Mouse (Mus musculus) brown adipose tissue, adult 24 weeks (tissue): ENCODE results near the gene Map1b. TPM values are rescaled to one million over a fixed set of nuclear protein-coding genes. Genes with fewer than 3 reads are reported as not detected.

Experiments
- H3K27ac ChIP-seq: fragments of 200-500 bp; replicated peaks from 2 replicates; pipeline ENCODE4 v1.5.1; 2012; ENCODE audit warnings: low read depth, mild to moderate bottlenecking, low read length
- H3K4me1 ChIP-seq: fragments of 200-500 bp; 2 replicates; pipeline ENCODE4 v1.6.1; 2012; ENCODE audit warnings: low read length, mixed read lengths; ENCODE audit not compliant: control insufficient read depth, insufficient read depth, insufficient read length
- H3K4me3 ChIP-seq: fragments of 200-500 bp; 2 replicates; pipeline ENCODE4 v1.5.1; 2012; ENCODE audit warnings: low read depth, mild to moderate bottlenecking, low read length, moderate library complexity; ENCODE audit not compliant: insufficient read depth
- polyA plus RNA-seq: library from polyadenylated mRNA; stranded (reverse); fragments of >200 nt; gene quantifications from 2 replicates; pipeline ENCODE4 v1.2.4, GENCODE M21; 2012; ENCODE audit not compliant: missing spikeins, insufficient read depth, insufficient read length

Map1b gene
- polyA plus RNA-seq, 1 experiment, result 2.7 TPM

DNA sequence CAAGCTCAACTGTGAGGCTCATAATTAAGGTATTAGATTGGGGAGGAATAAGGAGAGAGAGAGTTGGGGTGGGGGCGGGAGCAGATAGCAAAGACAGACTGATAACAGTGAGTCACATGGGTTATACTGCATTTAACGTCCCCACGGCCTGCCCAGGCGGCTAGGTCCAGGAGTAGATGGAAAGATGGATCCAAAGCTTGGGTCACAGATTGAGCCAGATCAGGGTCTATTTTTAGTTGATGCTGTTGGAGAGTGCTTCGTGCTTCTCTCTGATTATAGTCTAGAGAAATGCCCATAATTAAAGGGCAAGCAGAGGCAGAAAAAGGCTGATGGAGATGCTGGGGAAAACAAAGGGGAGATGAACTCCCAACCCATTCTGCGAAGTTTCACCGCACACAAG lies 61.4 kb downstream of the Map1b start:
- 0 out of 2 replicates have a peak, but pooled peaks cover 4% of the 10 kb centered on the region for H3K4me1 ChIP-seq
- no peak overlapping the region for H3K4me3 ChIP-seq
- no peak overlapping the region for H3K27ac ChIP-seq

DNA sequence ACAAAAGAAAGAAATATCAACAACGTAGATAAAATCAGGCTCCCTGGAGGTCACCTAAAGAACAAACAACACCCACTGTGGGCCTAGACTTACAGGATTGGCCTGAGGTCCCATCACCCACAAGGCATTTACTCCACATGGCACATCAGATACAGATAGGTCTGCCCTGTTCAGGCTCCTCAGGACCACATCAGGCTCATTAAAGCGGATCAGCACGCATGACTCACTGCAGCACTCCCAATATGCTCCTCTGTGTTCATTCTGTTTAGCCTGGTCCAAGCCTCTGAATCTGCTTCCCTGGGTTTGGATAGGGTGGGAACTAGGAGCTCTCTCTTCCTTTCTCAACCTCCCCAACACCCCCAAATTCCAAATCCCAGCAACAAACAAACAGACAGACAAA lies 63.9 kb downstream of the Map1b start:
- H3K4me3 ChIP-seq, result no peak overlapping the region
- H3K4me1 ChIP-seq, result no peaks in the 10 kb centered on the region
- H3K27ac ChIP-seq, result no peak overlapping the region

DNA sequence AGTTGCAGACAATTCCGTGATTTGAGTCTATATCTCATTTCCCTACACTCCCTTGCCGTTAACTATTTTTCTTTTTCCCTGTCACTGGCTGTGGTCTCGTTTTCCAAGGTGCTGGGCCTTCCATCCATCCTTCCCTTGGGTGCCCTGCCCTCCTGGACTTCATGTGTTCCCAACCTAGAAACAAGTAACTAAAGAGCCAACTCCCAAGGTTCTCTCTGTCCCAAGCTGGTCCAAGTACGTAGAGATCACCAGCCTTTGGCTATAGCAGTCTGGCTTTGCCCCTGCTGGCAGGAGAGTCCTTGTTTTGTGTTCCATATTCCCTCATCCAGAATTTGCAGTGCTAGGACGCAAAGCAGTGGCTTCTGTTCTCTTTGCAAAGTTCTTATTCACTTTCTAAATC lies 65.1 kb downstream of the Map1b start:
- Histone ChIP-seq H3K27ac (no peak overlapping the region), H3K4me3 (no peak overlapping the region), H3K4me1 (no peaks in the 10 kb centered on the region)

DNA sequence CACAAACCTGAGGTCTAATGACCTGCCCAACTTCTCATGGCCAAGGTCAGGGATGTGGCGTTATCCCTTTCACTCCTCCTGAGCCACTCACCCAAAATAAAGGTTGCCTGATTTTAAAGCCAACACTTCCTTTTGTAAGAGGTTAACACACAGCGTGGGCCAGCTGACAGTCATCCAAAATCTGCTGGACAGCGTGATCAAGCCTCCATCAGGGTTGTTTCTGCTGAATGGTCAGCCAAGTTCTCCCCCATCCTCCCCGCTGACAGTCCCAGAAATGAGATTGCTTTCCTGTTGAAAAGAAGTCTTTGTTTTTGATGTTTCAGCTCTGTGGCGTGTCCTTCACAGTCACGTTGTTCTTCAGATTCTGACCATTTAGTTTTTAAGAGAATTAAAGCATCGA lies 65.6 kb downstream of the Map1b start:
- Histone ChIP-seq H3K4me3 (no peak overlapping the region), H3K27ac (no peak overlapping the region), H3K4me1 (no peaks in the 10 kb centered on the region)

DNA sequence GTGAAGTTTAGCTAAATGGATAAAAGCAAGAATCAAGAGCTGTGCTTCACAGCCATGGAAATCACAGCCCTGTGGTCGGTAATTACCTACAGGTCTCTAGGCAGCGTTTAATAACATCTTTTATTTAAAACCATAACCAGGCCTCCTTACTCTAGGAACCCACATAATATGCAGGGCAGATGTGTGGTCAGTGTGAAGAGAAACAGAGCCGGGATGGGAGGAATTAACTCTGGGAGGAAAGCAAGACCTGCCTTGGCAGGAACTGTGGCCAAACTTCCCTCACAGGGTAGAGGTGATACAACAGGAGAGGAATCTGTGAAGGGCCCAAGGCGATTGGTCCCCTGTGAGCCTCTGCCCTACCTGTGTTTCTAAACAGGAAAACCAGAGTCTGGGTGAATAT lies 66.8 kb downstream of the Map1b start:
- no peaks in the 10 kb centered on the region; the same call in 1 of the 2 replicates for H3K4me1 ChIP-seq
- H3K4me3 ChIP-seq, result no peak overlapping the region
- H3K27ac ChIP-seq, result no peak overlapping the region

DNA sequence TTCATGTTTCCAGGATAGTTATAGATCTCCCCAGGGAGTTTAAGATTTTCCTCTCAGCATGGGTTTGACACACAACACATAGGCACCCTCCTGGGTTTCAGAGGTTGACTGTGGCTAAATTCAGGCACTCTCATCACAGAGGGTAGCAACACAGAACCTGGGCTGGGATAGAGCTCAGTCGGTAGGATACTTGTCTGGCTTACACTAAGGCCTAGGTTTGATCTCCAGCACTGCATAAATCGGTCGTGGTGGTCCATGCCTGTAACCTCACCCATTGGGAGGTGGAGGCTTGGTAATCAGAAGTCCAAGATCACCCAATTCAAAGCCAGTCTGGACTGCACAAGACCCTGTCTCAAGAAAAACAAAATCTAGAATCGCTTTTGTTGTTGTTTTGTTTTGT lies 68.1 kb downstream of the Map1b start:
- Histone ChIP-seq H3K4me1 (no peaks in the 10 kb centered on the region; the same call in 1 of the 2 replicates), H3K4me3 (no peak overlapping the region), H3K27ac (no peak overlapping the region)

DNA sequence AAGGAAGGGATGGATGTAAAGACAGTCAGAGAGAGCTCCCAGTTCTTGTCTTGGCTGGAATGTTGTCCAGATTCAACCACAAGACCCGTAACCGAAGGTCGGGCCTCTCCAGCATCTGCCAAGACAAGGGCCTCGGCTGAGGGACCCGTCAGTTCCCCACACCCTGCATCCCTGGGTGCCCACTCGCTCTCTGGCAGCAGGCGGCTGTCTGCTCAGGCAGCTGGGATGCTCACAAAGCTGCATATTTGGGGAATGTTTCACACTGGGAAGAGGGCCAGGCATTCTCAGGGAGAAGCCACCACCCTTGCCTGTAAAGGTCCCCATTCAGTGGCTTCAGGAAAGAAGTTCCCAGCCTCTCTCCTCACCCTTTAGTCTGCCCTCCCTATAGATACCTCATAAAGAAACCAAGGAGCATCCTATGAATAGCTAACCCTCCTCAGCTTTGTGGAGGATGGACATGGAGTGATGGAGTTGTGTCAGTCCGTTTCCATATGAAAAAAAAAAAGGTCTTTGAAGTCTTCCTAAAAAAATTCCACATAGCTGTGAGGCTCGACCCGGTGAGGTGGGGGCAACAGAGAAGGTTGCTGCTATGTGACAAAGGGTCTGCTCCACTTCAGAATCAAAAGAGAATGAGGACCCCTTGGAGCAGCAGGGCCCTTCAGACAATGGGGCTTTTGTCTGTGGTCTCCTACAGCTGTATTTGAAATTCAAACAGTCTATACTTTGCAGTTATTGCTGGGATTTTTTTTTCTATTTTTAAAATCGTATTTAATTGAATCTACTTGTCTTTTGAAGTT lies 68.7 kb downstream of the Map1b start:
- Histone ChIP-seq H3K4me3 (no peak overlapping the region), H3K4me1 (no peaks in the 10 kb centered on the region; the same call in 1 of the 2 replicates), H3K27ac (no peak overlapping the region)

DNA sequence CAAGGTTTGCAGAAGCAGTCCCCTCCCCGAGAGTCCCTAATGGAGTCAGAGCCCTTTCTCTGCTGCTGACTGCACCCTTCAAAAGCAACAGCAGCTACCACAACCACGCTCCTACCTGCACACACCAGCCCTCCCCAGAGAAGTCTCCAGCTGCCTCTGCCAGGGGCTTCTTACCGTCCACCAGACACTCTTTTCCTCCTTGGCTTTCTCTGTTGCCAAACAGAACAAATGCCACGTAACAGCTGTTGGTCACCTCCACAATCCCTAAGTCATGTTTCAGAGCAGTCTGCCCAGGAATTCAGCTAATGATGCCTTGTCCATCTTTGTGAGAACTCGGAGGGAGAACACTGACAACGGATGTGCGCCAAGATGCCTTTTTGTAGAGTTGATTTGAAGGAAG lies 69.3 kb downstream of the Map1b start:
- Histone ChIP-seq H3K4me1 (no peaks in the 10 kb centered on the region; the same call in 1 of the 2 replicates), H3K4me3 (no peak overlapping the region), H3K27ac (no peak overlapping the region)

DNA sequence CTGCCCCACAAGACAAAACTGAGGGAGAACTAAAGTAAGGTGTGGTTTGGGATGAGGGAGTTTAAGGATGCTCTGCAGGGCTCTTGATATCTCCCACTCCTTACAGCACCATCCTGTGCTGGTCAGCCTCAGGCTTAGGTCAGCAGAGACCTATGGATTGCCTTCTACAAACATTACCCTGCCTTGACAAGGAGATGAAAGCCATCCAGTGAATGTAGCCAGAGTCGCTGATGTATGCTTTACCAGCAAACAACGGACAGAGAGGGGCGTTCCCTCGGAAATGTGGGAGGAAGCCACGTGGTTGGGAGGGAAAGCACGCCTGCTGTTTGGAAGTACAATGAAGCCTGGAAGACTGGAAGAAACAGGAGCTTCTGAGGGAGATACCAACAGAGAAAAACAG lies 71.5 kb downstream of the Map1b start:
- Histone ChIP-seq H3K4me1 (no peaks in the 10 kb centered on the region; the same call in 1 of the 2 replicates), H3K27ac (no peak overlapping the region), H3K4me3 (no peak overlapping the region)

DNA sequence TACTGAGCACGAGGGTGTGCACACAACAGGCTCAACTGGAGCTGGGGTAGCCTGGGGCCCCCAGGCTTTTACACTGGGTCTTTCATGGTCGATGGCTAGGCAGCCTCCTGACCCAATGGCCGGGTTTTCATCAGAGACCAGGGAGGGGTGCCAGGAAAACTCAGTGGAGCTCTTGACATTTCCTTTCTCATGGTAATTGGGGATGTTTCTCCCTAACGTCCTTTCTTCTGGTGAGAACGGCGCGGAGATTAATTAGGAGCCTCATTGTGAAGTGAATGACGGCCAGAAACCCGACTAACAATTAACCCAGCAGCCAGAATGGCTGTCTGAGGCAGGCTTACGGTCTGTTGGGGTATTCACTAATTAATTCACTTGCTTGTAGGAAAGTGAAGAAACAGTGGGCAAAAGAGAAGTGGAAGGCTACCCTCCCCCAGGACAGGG lies 71.9 kb downstream of the Map1b start:
- H3K4me3 ChIP-seq, result no peak overlapping the region
- H3K27ac ChIP-seq, result no peak overlapping the region
- H3K4me1 ChIP-seq, result no peaks in the 10 kb centered on the region; the same call in 1 of the 2 replicates

DNA sequence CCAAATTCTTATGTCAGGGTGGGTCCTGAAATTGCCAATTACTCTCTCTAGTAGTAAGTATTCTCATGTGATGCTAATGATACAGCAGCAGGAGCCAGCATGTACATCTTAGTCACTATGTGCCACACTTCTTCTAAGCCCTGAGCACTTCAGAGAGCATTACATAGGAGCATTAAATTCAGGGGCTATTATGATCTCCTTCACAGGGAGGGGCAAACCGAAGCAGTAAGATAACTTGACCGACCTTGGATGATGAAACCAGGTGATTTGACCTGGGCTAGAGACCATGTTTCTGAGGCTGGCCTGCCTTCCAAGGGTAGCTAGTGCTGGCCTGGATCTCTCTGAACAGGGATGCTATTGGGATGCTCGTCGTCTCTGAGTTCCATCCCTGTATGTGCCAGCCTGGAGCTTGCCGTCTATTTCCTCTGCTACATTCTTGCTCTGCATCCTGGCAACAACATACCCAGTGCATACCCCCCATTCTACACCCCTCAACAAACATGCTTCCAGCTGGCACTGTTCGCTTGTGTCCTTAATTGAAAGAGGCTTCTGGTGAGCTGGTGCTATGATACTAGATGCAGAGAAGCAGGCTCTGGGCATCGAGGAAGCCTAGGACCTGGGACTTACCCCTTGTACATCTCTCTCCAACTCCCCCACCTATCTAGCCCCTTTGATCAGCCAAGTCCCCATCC lies 72.7 kb downstream of the Map1b start:
- H3K27ac ChIP-seq, result no peak overlapping the region

DNA sequence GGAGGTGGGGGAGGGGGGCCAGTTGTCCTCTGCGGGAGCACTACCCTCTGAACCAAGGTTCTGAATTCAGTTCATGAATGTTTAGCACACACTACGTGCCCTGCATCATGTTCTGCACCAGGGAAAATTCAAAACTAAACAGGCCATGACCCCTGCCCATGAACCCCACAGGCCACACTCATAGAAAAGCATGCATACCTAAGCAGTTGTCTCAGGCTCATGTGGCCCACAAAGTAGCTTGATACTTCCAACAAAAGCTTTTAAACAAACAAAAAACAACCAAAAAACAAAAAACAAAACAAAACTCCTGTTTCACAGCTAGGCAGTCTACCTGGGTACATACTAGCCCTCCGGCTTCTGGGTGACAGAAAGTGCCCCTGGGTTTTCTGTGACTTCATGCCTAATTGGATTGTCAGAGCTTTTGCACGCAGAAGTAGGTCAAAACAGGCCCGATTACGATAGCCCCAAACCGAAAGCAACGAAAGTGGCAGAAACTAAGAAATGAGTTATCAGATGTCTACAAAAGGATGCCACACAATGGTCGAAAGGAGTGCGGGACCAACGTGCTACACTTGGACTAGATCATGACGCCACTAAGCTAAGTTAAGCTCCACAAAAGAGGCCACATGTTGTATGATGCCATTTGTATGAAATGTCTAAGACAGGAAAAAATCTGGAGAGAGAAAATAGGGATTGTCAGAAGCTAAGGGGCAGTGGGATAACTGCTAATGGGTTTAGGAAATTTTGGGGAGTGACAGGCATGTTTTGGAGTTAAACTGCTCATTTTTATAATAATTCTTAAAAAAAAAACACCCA lies 73.7 kb downstream of the Map1b start:
- Histone ChIP-seq H3K27ac (no peak overlapping the region), H3K4me3 (no peak overlapping the region), H3K4me1 (no peaks in the 10 kb centered on the region; the same call in 1 of the 2 replicates)

More for the DNA sequence above, 72.7 kb downstream of the Map1b start:
- Histone ChIP-seq H3K4me1 (no peaks in the 10 kb centered on the region; the same call in 1 of the 2 replicates), H3K4me3 (no peak overlapping the region)

DNA sequence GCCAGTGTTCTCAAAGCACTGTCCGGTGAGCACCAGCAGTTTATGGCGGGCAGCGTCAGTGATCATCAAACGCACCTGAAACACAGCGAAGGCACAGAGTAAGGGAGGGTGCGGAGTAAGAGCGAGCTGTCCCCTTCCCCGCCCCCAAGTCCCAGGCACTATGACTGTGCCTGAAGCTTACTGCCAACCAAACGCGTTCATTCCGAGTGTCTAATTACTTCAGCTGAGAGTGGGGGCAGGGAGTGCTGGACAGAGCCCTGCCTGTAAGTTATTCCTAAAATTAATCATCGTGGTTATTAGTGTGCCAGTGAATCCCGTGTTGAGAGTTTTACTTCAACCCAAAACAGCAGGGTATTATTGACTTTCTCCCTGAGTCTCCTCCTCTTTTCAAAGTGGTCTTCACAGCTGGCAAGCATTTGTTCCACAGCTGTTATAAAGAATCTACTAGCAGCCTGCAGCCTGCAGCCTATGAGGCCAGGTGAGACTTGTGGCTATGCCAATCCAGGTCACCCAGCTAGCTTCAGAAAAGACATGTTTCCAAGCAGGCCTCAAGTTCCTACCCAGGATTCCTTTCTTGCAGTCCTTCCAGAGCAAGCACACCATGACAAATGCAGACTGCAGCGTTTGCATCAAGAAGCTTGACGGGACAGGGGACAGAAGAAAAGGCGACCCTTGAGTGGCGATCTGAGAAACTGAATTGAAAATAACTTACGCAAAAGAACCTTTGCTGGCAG lies 74.5 kb downstream of the Map1b start:
- H3K4me3 ChIP-seq, result no peak overlapping the region
- no peaks in the 10 kb centered on the region; the same call in 1 of the 2 replicates for H3K4me1 ChIP-seq
- H3K27ac ChIP-seq, result no peak overlapping the region

DNA sequence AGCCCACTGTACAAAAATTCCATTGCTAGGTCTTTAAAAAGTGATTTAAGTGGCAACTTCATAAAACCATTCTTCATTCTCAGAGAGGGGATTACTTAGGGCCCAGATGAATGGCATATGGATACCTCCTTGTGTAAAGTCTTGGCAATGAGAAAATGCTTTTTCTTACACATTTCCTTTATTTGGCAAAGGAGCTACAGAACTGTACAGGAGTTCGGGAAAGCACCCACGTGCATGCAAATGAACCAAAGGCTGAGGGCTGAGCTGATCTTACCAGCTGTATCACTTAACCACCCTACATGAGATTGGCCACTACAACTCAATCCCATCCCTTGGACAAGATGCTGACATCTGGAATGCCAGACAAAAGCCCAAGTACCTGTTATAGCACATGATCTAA lies 76.1 kb downstream of the Map1b start:
- Histone ChIP-seq H3K27ac (no peak overlapping the region), H3K4me3 (no peak overlapping the region), H3K4me1 (no peaks in the 10 kb centered on the region; the same call in 1 of the 2 replicates)
